Mouse (Mus musculus) cerebellum, adult 2 months (tissue): ENCODE results near the gene Zfp598. TPM values are rescaled to one million over a fixed set of nuclear protein-coding genes. Genes with fewer than 3 reads are reported as not detected.

ENCODE experiments used
- DNase-seq, 2 experiments: peaks; one replicate each; pipeline ENCODE4 v3.0.0; 2021
- H3K27ac ChIP-seq: fragments of 200-500 bp; 2 replicates; pipeline ENCODE4 v1.5.1; 2012; ENCODE audit warnings: low read length, control low read depth, inconsistent platforms; ENCODE audit not compliant: insufficient read depth
- H3K27me3 ChIP-seq: fragments of 200-500 bp; 2 replicates; pipeline ENCODE4 v1.6.1; 2012; ENCODE audit warnings: inconsistent platforms, mild to moderate bottlenecking, low read length, moderate library complexity; ENCODE audit not compliant: control insufficient read depth, insufficient read depth
- H3K4me1 ChIP-seq: fragments of 200-500 bp; 2 replicates; pipeline ENCODE4 v1.6.1; 2011; ENCODE audit warnings: low read length; ENCODE audit not compliant: control insufficient read depth, insufficient read depth
- H3K4me3 ChIP-seq: fragments of 200-500 bp; replicated peaks from 2 replicates; pipeline ENCODE3; 2011; ENCODE audit warnings: mild to moderate bottlenecking, low read depth, low read length, control low read depth; ENCODE audit not compliant: insufficient read depth
- CTCF ChIP-seq: fragments of 200-500 bp; IDR thresholded peaks from 2 replicates; pipeline ENCODE4 v1.5.1; 2011; ENCODE audit warnings: low read depth, mild to moderate bottlenecking, control low read depth, low read length, moderate library complexity, borderline replicate concordance; ENCODE audit not compliant: insufficient read depth
- POLR2A ChIP-seq: fragments of 200-500 bp; IDR thresholded peaks from 2 replicates; pipeline ENCODE4 v1.6.1; 2011; ENCODE audit warnings: low read length, control low read depth, borderline replicate concordance; ENCODE audit not compliant: insufficient read depth
- WGBS: fragments of 180-500 bp; shearing (Covaris S2); methylation state at CpG from one replicate; pipeline ENCODE4 v1.1.7; 2018; 5-methylcytosine and 5-hydroxymethylcytosine counted together
- polyA plus RNA-seq: library from polyadenylated mRNA; depleted of rRNA; stranded (reverse); fragments of >200 nt; gene quantifications from 2 replicates; pipeline ENCODE4 v1.2.3, GENCODE M21; 2012; rRNA removed

Zfp598 gene
- 92.6 and 98.6 TPM in 2 replicates for polyA plus RNA-seq

DNA sequence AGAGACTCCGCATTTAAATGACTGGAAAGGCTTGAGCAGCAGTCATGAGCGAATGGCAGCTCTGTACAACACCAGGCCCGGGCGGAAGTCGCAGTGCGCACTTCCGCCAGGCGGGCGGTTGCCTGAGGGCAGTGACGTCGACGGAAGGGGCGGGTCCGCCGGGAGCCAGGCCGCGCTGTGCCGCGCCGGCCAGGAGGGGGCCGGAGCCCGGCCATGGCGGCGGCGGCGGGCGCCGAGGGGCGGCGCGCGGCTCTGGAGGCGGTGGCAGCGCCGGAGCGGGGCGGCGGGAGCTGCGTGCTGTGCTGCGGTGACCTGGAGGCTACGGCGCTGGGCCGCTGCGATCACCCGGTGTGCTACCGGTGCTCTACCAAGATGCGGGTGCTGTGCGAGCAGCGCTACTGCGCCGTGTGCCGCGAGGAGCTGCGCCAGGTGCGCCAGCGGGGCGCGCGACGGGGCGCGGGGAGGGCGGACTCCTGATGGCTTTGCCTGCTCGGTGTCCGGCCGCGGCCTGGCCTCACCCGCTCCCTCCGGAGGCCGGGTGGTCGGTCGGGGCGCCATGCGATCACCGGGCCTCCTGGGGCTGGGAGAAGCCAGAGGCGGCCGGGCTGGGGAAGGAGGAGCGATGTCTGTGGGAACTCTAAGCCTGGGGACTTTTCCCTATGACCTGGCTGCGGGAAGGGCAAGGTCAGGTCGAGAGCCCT lies at the start of gene Zfp598:
TSS of gene Zfp598 (plus strand) at position 143 of the 701 bp plus-strand sequence.
- WGBS = under 1% methylated on average over 80 of the region's 80 CpGs
- peak; percentile 95 to 96 for DNase-seq
- peak within 1 kb of the TSS; percentile 64 for H3K27ac ChIP-seq
- peaks cover 24% of the 10 kb centered on the region for H3K4me1 ChIP-seq
- H3K27me3 ChIP-seq = no peaks in the 10 kb centered on the region
- peak within 1 kb of the TSS; percentile 69 for H3K4me3 ChIP-seq
- TF ChIP-seq CTCF = no peak
- peak; percentile 92 for TF ChIP-seq POLR2A

DNA sequence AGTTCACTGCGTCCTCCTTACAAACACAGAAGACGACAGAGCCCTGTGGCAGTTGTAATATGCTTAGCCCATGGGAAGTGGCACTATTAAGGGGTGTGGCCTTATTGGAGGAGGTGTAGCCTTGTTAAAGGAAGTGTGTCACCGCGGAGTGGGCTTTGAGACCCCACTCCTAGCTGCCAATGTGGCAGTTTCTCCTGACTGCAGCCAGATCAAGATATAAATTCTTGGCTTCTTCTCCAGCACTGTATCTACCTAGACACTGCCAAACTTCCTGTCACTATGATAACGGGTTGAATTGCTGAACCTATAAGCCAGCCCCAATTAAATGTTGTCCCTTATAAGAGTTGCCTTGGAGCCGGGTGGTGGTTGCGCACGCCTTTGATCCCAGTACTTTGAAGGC lies 44.0 kb upstream of the Zfp598 start:
- 92% methylated on average over 8 of the region's 8 CpGs for WGBS

DNA sequence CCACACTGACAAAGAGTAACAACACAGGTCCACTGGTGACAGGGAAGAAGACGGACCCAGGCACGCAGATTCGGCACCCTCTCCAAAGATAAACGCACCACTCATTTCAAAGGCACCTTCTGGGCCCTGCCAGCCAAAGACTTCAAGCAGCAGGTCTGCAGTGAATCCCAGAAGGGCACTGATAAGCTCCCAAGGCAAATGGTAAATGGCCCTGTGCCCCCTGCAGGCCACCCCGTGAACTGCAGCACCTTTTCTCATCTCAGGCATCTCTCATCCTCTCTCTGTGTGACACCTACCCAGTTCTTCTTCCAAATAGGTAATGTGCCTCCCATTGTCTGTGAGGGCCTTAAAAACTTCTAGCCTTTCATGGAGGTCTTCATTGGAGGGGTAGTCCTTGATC lies 40.8 kb upstream of the Zfp598 start:
- peak; percentile 98 for TF ChIP-seq CTCF
- TF ChIP-seq POLR2A = no peak
- WGBS = 39% methylated on average over 5 of the region's 5 CpGs

More for the DNA sequence above, 44.0 kb upstream of the Zfp598 start:
- no peak for TF ChIP-seq POLR2A
- no peak for TF ChIP-seq CTCF
- Histone ChIP-seq H3K27me3 (no peaks in the 10 kb centered on the region), H3K4me1 (no peaks in the 10 kb centered on the region), H3K4me3 (no peak overlapping the region), H3K27ac (no peak overlapping the region)
- DNase-seq = no peak

DNA sequence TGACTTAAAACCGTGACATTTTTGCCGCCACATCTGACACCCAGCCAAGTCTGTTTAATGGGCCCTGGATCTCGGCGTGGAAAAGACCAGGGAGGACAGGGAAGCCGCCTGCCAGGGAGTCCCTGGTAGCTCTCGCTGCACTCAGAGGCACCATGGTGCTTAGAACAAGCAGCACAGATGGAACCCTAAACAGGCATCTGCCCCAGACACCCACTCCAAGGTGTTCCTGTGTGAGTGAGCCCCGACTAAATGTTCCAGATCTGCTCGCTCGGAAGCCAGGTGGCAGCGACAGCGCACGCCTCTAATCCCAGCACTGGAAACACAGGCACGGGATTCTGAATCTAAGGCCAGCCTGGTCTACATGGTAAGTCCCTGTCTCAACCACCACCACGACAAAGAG lies 39.4 kb upstream of the Zfp598 start:
- H3K4me3 ChIP-seq = no peak overlapping the region
- H3K27me3 ChIP-seq = no peaks in the 10 kb centered on the region
- no peak overlapping the region for H3K27ac ChIP-seq
- 74% methylated on average over 14 of the region's 14 CpGs for WGBS
- DNase-seq = no peak
- TF ChIP-seq CTCF (no peak), POLR2A (no peak)
- H3K4me1 ChIP-seq = peaks cover 7% of the 10 kb centered on the region

More for the DNA sequence above, 40.8 kb upstream of the Zfp598 start:
- Histone ChIP-seq H3K27ac (no peak overlapping the region), H3K4me1 (peaks cover 7% of the 10 kb centered on the region), H3K27me3 (no peaks in the 10 kb centered on the region), H3K4me3 (no peak overlapping the region)
- DNase-seq = peak; percentile 79 to 89

DNA sequence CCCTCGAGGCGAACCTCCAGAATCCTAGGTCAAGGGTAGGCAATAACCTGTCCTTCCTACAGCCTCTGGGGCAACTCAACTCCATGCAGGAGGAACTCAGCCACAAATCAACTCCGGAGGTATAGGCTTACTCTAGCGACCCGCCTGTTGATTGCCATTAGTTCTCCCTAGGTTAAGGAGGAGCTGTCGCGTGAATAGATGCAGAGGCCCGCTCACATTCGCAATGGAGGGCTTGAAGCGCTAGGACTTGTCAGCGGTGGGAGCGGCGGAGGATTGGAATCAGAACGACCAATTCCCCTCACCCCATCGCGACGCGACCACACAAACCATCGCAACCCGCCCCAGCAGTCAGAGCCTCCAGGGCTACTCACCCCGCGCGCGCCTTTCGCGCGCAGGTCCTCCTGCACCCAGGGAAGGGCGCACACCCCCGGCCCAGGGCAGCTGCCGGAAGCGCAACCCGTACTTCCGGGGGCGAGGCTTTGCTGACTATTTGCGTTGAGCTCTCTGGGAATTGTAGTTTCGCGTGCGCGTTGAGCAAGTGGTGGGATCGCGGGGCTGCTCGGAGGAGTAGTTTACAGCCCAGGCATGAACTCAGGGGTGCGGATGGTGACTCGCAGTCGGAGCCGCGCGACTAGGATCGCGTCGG lies 37.2 kb upstream of the Zfp598 start, which contains the start of the genes Tsc2 and Nthl1:
TSS of gene Tsc2 (minus strand) at position 464 of the 646 bp plus-strand sequence.
TSS of gene Nthl1 (plus strand) at position 514 of the 646 bp plus-strand sequence.
- peak within 1 kb of the TSS; percentile 64 for H3K27ac ChIP-seq
- peak; percentile 79 to 84 for DNase-seq
- H3K4me1 ChIP-seq = peaks cover 7% of the 10 kb centered on the region
- TF ChIP-seq POLR2A (peak; percentile 92), CTCF (no peak)
- WGBS = 1% methylated on average over 51 of the region's 51 CpGs
- H3K27me3 ChIP-seq = no peaks in the 10 kb centered on the region
- peak within 1 kb of the TSS; percentile 88 for H3K4me3 ChIP-seq

DNA sequence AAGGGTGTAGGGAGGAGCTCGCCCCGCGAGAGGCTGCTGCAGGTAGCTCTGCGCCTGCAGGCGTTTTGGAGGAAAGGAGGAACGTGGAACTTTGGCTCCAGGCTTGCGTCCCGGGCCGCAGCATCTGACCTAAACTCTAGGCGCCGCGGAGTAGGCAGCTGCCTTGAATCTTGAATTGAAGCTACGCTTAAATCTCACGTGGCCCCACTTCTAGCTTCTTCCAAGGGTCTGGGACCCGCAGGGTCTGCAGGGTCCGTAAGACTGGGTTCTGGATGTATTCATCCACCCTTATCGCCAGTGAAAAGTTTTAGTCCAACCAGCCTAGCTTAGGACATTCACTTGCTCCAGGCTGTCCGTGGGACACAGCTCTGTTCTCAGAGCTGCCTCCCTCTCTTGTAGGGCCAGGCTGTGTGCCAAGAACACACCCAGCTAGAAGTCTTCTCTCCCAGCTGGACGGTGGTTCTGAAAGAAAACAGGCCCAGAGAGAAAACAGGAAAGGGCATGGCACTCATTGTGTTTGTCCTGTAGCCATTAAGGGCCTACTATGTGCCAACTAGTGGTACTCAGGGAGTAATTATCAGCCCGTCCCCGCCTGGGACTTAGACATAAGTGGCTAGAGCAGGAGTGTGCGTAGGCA lies 36.6 kb upstream of the Zfp598 start:
- DNase-seq = peak; percentile 41 to 46
- H3K4me1 ChIP-seq = peaks cover 7% of the 10 kb centered on the region
- no peaks in the 10 kb centered on the region for H3K27me3 ChIP-seq
- H3K27ac ChIP-seq = peak overlapping the region; percentile 64
- TF ChIP-seq POLR2A = no peak
- no peak for TF ChIP-seq CTCF
- WGBS = 7% methylated on average over 22 of the region's 22 CpGs
- H3K4me3 ChIP-seq = peak overlapping the region; percentile 88

DNA sequence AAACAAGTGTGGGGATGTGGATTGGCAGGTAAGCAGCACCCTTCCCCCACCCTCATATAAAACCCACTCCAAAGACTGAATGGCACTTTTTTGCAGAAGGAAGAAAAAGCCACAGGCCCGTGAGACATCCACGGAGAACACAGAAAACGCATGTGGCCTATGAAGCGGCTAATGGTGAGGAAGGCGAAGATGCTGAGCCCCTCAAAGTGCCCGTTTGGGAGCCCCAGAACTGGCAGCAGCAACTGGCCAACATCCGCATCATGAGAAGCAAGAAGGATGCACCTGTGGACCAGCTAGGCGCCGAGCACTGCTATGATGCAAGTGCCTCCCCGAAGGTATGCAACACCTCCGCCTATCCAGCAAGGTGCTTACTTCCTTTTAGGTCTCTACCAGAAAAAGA lies 35.7 kb upstream of the Zfp598 start:
- TF ChIP-seq CTCF (no peak), POLR2A (no peak)
- DNase-seq = no peak
- Histone ChIP-seq H3K4me3 (no peak overlapping the region), H3K27me3 (no peaks in the 10 kb centered on the region), H3K4me1 (peaks cover 7% of the 10 kb centered on the region), H3K27ac (no peak overlapping the region)
- WGBS = 97% methylated on average over 11 of the region's 11 CpGs
